Mouse (Mus musculus): Measurements from ENCODE around the gene Mogs. TPM values are rescaled to one million over a fixed set of nuclear protein-coding genes. Genes with fewer than 3 reads are reported as not detected.

Mogs gene
- polyA plus RNA-seq, 1 experiment from 2014 or later, result 13.7 TPM

DNA sequence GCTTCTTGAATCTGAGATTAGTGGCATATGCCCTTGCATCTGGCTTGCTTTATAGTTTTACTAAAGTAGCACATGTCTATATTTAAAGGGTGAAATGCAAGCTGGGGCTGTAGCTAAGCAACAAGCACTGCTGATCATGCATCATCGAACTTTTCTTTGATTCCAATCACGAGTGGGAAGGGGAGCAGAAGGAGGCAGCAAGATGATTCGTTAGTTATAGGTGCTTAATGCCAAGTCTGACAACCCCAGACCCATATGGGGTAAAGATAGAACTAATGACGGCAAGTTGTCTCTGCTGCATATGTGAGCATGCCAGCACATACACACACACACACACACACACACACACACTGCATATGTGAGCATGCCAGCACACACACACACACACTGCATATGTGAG, 11.1 kb upstream of the Mogs start:
- H3K36me3 ChIP-seq (ENCODE audit: control insufficient read depth, insufficient read depth, low read length), result no peaks in the 10 kb centered on the region; the same call in 1 of the 2 replicates
- WGBS, result 81% methylated on average over 4 of the region's 4 CpGs
- H3K4me3 ChIP-seq (ENCODE audit: low read length), result no peak overlapping the region
- H3K27me3 ChIP-seq (ENCODE audit: control insufficient read depth, insufficient read depth, low read depth, low read length), result no peaks in the 10 kb centered on the region
- no peak overlapping the region for H3K4me2 ChIP-seq (ENCODE audit: low read depth, low read length)
- no peak overlapping the region for H3K9ac ChIP-seq (ENCODE audit: low read length)
- no peaks in the 10 kb centered on the region for H3K9me3 ChIP-seq (ENCODE audit: control insufficient read depth, low read length)
- no peak for ATAC-seq (ENCODE audit: low read depth)
- no peak overlapping the region for H3K27ac ChIP-seq (ENCODE audit: low read length)
- peaks cover 23% of the 10 kb centered on the region for H3K4me1 ChIP-seq (replicated peaks; ENCODE audit: control insufficient read depth, insufficient read depth, low read length)

DNA sequence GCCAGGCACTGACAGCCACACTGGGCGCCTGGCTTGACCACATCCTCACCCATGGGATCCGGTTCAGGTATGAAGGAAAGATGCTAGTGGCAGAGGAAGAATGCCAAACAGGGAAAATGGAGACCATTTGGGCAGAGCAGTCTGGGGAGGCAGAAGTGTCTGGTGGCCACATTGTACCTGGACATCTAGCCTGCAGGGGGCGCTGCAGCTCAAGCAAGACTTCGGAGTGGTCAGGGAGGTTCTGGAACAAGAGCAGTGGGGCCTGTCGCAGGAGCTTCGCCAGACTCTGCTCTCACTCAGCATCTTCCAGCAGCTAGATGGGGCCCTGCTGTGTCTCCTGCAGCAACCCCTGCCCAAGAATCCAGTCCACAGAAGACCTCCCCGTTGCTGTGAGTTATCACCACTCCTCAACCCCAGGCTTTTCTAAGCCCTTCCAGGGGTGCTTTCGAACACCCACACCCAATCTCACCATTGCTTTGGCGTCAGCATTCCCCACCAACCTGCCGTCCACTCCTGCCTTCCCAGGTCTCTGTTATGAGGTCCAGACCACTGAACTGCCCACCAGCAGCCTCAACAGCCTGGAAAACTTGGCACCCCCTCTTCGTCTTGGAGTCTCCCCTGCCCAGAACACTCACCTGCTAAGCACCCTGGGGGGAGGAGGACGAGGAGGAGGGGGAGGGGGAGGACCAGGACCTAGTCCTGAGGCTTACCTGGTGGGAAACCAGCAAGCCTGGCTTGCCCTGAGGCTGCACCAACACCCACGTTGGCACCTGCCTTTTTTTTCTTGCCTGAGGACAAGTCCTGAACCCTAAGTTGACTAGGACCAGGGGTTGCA, 7.5 kb upstream of the Mogs start:
- no peak overlapping the region for H3K27ac ChIP-seq (ENCODE audit: low read length)
- H3K27me3 ChIP-seq (ENCODE audit: control insufficient read depth, insufficient read depth, low read depth, low read length), result no peaks in the 10 kb centered on the region
- ATAC-seq (ENCODE audit: low read depth), result peak; percentile 25
- peak overlapping the region; percentile 64 for H3K4me2 ChIP-seq (ENCODE audit: low read depth, low read length)
- H3K4me1 ChIP-seq (replicated peaks; ENCODE audit: control insufficient read depth, insufficient read depth, low read length), result peaks cover 21% of the 10 kb centered on the region
- 40% methylated on average over 13 of the region's 13 CpGs for WGBS
- no peaks in the 10 kb centered on the region for H3K9me3 ChIP-seq (ENCODE audit: control insufficient read depth, low read length)
- H3K36me3 ChIP-seq (ENCODE audit: control insufficient read depth, insufficient read depth, low read length), result no peaks in the 10 kb centered on the region; the same call in 1 of the 2 replicates
- H3K9ac ChIP-seq (ENCODE audit: low read length), result peak overlapping the region; percentile 88
- peak overlapping the region; percentile 78 for H3K4me3 ChIP-seq (ENCODE audit: low read length)

DNA sequence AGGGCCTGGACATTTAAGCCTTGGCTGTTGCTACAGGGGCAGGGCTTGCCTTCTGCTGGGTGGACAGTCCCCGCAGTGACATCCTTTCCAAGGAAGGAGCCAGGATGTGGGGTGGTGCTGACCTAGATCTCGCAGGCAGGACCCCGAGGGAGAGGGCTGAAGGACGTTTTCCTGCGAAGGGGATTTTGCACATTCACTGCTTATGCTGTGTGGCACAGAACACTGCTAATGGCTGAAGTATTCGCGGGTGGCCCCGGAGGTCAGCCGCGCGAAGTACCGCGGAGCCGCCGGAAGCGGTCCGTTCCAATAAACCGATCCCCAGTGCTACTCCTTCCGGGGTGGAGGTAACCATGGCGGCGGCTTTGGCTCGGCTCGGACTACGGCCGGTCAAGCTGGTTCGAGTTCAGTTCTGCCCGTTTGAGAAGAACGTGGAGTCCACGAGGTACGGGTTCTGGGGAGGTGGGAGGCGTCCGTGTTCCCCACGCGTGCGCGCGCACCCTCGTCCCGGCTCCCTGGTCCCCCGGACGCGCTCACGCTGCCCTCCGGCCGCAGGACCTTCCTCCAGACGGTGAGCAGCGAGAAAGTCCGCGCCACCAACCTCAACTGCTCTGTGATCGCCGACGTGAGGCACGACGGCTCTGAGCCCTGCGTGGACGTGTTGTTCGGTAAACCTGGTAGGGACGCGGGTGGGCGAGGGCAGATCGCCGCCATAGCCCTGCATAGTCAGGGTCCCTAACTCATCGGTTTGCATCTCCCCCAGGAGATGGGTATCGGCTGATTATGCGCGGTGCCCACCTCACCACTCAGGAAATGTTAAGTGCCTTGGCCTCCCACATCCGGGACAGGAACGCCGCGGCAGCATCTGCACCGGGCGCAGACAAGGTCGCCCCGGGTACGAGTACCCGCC, 6.3 kb upstream of the Mogs start, which contains the start of gene Mrpl53:
Gene Mrpl53 (plus strand): TSS at position 279 of the 907 bp plus-strand sequence.
- Histone ChIP-seq H3K4me1 (replicated peaks; ENCODE audit: control insufficient read depth, insufficient read depth, low read length) (peaks cover 15% of the 10 kb centered on the region), H3K4me3 (ENCODE audit: low read length) (peak within 1 kb of the TSS; percentile 78), H3K27me3 (ENCODE audit: control insufficient read depth, insufficient read depth, low read depth, low read length) (no peaks in the 10 kb centered on the region), H3K9me3 (ENCODE audit: control insufficient read depth, low read length) (no peaks in the 10 kb centered on the region), H3K36me3 (ENCODE audit: control insufficient read depth, insufficient read depth, low read length) (no peaks in the 10 kb centered on the region; the same call in 1 of the 2 replicates), H3K27ac (ENCODE audit: low read length) (peak within 1 kb of the TSS; percentile 86), H3K4me2 (ENCODE audit: low read depth, low read length) (peak within 1 kb of the TSS; percentile 64), H3K9ac (ENCODE audit: low read length) (peak within 1 kb of the TSS; percentile 88)
- under 1% methylated on average over 76 of the region's 76 CpGs for WGBS
- ATAC-seq (ENCODE audit: low read depth), result peak; percentile 89

DNA sequence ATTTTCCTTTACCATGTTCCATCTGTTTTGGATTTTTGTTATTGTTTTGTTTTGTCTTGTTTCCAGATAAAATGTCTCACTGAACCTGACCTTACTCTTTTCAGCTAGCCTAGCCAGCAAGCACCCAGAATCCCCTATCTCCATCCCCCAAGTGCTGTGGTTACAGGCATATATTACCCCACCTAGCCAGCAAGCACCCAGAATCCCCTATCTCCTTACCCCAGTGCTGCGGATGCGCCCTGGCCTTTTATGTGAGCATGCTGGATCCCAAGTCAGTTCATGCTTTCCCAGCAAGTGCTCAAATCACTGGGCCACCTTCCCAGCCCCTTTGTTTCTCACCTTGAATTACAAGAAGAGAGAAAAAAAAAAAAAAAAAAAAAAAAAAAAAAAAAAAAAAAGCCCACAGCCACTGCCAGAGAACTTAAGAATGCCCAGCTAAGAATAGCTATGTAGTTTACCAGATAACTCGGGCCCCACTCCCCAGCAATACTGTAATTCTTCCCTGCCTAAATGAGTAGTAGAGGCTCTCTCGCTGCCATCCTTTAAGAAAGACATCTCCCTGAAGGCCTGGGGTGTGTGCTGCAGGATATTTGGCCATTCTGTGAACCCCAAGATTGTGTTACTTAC, 3.7 kb upstream of the Mogs start:
- Histone ChIP-seq H3K4me2 (ENCODE audit: low read depth, low read length) (no peak overlapping the region), H3K27me3 (ENCODE audit: control insufficient read depth, insufficient read depth, low read depth, low read length) (no peaks in the 10 kb centered on the region), H3K36me3 (ENCODE audit: control insufficient read depth, insufficient read depth, low read length) (no peaks in the 10 kb centered on the region; the same call in 1 of the 2 replicates), H3K4me1 (replicated peaks; ENCODE audit: control insufficient read depth, insufficient read depth, low read length) (peaks cover 26% of the 10 kb centered on the region), H3K27ac (ENCODE audit: low read length) (no peak overlapping the region), H3K4me3 (ENCODE audit: low read length) (no peak overlapping the region), H3K9ac (ENCODE audit: low read length) (no peak overlapping the region), H3K9me3 (ENCODE audit: control insufficient read depth, low read length) (no peaks in the 10 kb centered on the region)
- WGBS, result 81% methylated on average over 4 of the region's 4 CpGs
- no peak for ATAC-seq (ENCODE audit: low read depth)

- H3K9me3 ChIP-seq (ENCODE audit: control insufficient read depth, low read length), result no peaks in the 10 kb centered on the region
- H3K4me1 ChIP-seq (replicated peaks; ENCODE audit: control insufficient read depth, insufficient read depth, low read length), result peaks cover 27% of the 10 kb centered on the region
- H3K4me3 ChIP-seq (ENCODE audit: low read length), result peak overlapping the region; percentile 71
- 1% methylated on average over 30 of the region's 48 CpGs for WGBS
- H3K9ac ChIP-seq (ENCODE audit: low read length), result peak overlapping the region; percentile 90
- peak overlapping the region; percentile 93 for H3K4me2 ChIP-seq (ENCODE audit: low read depth, low read length)
- peaks cover 20% of the 10 kb centered on the region for H3K36me3 ChIP-seq (ENCODE audit: control insufficient read depth, insufficient read depth, low read length)
- peak; percentile 37; the same call in 1 of the 2 replicates for ATAC-seq (ENCODE audit: low read depth)
- peak overlapping the region; percentile 69 for H3K27ac ChIP-seq (ENCODE audit: low read length)
- no peaks in the 10 kb centered on the region for H3K27me3 ChIP-seq (ENCODE audit: control insufficient read depth, insufficient read depth, low read depth, low read length)
Measured at GRCm38 (mm10) chr6:83115682-83116372, 531 bp downstream of the Mogs start.

GRCm38 (mm10) chr6:83116373-83117164, 1.3 kb downstream of the Mogs start:
- Histone ChIP-seq H3K36me3 (ENCODE audit: control insufficient read depth, insufficient read depth, low read length) (peaks cover 20% of the 10 kb centered on the region), H3K4me2 (ENCODE audit: low read depth, low read length) (peak overlapping the region; percentile 93), H3K9me3 (ENCODE audit: control insufficient read depth, low read length) (no peaks in the 10 kb centered on the region), H3K27ac (ENCODE audit: low read length) (peak overlapping the region; percentile 69), H3K27me3 (ENCODE audit: control insufficient read depth, insufficient read depth, low read depth, low read length) (no peaks in the 10 kb centered on the region), H3K4me1 (replicated peaks; ENCODE audit: control insufficient read depth, insufficient read depth, low read length) (peaks cover 27% of the 10 kb centered on the region), H3K9ac (ENCODE audit: low read length) (peak overlapping the region; percentile 90), H3K4me3 (ENCODE audit: low read length) (peak overlapping the region; percentile 71)
- 59% methylated on average over 11 of the region's 11 CpGs for WGBS
- ATAC-seq (ENCODE audit: low read depth), result no peak

GRCm38 (mm10) chr6:83117165-83117438, 1.8 kb downstream of the Mogs start:
- peaks cover 20% of the 10 kb centered on the region for H3K36me3 ChIP-seq (ENCODE audit: control insufficient read depth, insufficient read depth, low read length)
- no peaks in the 10 kb centered on the region for H3K9me3 ChIP-seq (ENCODE audit: control insufficient read depth, low read length)
- H3K9ac ChIP-seq (ENCODE audit: low read length), result no peak overlapping the region; the same call in 1 of the 2 replicates
- WGBS, result 66% methylated on average over 4 of the region's 4 CpGs
- H3K27me3 ChIP-seq (ENCODE audit: control insufficient read depth, insufficient read depth, low read depth, low read length), result no peaks in the 10 kb centered on the region
- H3K4me1 ChIP-seq (replicated peaks; ENCODE audit: control insufficient read depth, insufficient read depth, low read length), result peaks cover 27% of the 10 kb centered on the region
- no peak overlapping the region for H3K27ac ChIP-seq (ENCODE audit: low read length)
- no peak overlapping the region for H3K4me2 ChIP-seq (ENCODE audit: low read depth, low read length)
- H3K4me3 ChIP-seq (ENCODE audit: low read length), result no peak overlapping the region
- no peak for ATAC-seq (ENCODE audit: low read depth)

DNA sequence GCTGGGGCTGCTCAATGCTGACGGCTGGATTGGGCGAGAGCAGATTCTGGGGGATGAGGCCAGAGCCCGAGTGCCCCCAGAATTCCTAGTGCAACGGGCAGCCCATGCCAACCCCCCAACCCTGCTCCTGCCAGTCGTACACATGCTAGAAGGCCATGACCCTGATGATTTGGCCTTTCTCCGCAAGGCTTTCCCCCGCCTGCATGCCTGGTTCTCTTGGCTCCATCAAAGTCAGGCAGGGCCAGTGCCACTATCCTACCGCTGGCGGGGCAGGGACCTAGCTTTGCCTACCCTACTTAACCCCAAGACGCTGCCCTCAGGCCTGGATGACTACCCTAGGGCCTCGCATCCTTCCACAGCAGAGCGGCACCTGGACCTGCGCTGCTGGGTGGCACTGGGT, 2.3 kb downstream of the Mogs start:
- H3K36me3 ChIP-seq (ENCODE audit: control insufficient read depth, insufficient read depth, low read length), result peaks cover 20% of the 10 kb centered on the region
- H3K9ac ChIP-seq (ENCODE audit: low read length), result no peak overlapping the region
- ATAC-seq (ENCODE audit: low read depth), result no peak
- H3K4me1 ChIP-seq (replicated peaks; ENCODE audit: control insufficient read depth, insufficient read depth, low read length), result peaks cover 31% of the 10 kb centered on the region
- H3K4me2 ChIP-seq (ENCODE audit: low read depth, low read length), result no peak overlapping the region
- no peak overlapping the region for H3K4me3 ChIP-seq (ENCODE audit: low read length)
- H3K27me3 ChIP-seq (ENCODE audit: control insufficient read depth, insufficient read depth, low read depth, low read length), result no peaks in the 10 kb centered on the region
- H3K9me3 ChIP-seq (ENCODE audit: control insufficient read depth, low read length), result no peaks in the 10 kb centered on the region
- 87% methylated on average over 13 of the region's 13 CpGs for WGBS
- no peak overlapping the region for H3K27ac ChIP-seq (ENCODE audit: low read length)
